Mouse (Mus musculus) liver, embryonic 13.5 days (tissue): ENCODE measurements around the gene Tmc8. TPM values are rescaled to one million over a fixed set of nuclear protein-coding genes. Genes with fewer than 3 reads are reported as not detected.
A peak's percentile ranks its signal among the peaks of the same experiment; 100 is the strongest.

Experiments used
- ATAC-seq: fragments of 200-750 bp; cut with Nextera tagmentation; 2 replicates; pipeline ENCODE4 v1.8.0; 2017; ENCODE audit warnings: low read depth, mild to moderate bottlenecking, moderate number of reproducible peaks, moderate library complexity
- DNase-seq: peaks from one replicate; pipeline ENCODE4 v3.0.0; 2022
- H3K27ac ChIP-seq: fragments of 300-500 bp; sonication (generic); 2 replicates; pipeline ENCODE4 v1.5.1; 2015; ENCODE audit warnings: moderate library complexity, mild to moderate bottlenecking, inconsistent platforms
- H3K27me3 ChIP-seq: fragments of 300-500 bp; sonication (generic); 2 replicates; pipeline ENCODE4 v1.6.1; 2015; ENCODE audit warnings: mild to moderate bottlenecking, inconsistent platforms
- H3K36me3 ChIP-seq: fragments of 300-500 bp; sonication (generic); 2 replicates; pipeline ENCODE4 v1.6.1; 2015; ENCODE audit warnings: mild to moderate bottlenecking, inconsistent platforms
- H3K4me1 ChIP-seq: fragments of 300-500 bp; sonication (generic); replicated peaks from 2 replicates; pipeline ENCODE4 v1.6.1; 2015; ENCODE audit warnings: inconsistent platforms
- H3K4me2 ChIP-seq: fragments of 300-500 bp; sonication (generic); 2 replicates; pipeline ENCODE4 v1.6.1; 2015; ENCODE audit warnings: inconsistent platforms, mild to moderate bottlenecking, moderate library complexity
- H3K4me3 ChIP-seq: fragments of 300-500 bp; sonication (generic); replicated peaks from 2 replicates; pipeline ENCODE4 v1.5.1; 2015; ENCODE audit warnings: mild to moderate bottlenecking, inconsistent platforms
- H3K9ac ChIP-seq: fragments of 300-500 bp; sonication (generic); 2 replicates; pipeline ENCODE4 v1.6.1; 2015; ENCODE audit warnings: mild to moderate bottlenecking, inconsistent platforms
- H3K9me3 ChIP-seq: fragments of 300-500 bp; sonication (generic); replicated peaks from 2 replicates; pipeline ENCODE4 v1.6.1; 2016; ENCODE audit warnings: inconsistent platforms
- WGBS: fragments of 180-500 bp; shearing (Covaris S2); methylation state at CpG from one replicate; pipeline ENCODE4 v1.1.7; 2015; ENCODE audit not compliant: insufficient replicate concordance; 5-methylcytosine and 5-hydroxymethylcytosine counted together
- polyA plus RNA-seq: library from polyadenylated mRNA; unstranded; fragments of >200 nt; fragmentation: Nextera tagmentation; extraction: Ambion mirVana; gene quantifications from 2 replicates; pipeline ENCODE4 v1.2.1, GENCODE M21; 2015

Tmc8 gene
- polyA plus RNA-seq, 1 experiment from 2014 or later = 16.2 TPM

GRCm38 (mm10) chr11:117798160-117798541 lies 16.3 kb downstream of the Tmc8 start:
- H3K4me1 ChIP-seq = peaks cover 96% of the 10 kb centered on the region
- peaks cover 38% of the 10 kb centered on the region for H3K36me3 ChIP-seq
- H3K4me3 ChIP-seq = peak overlapping the region; percentile 80
- 8% methylated on average over 2 of the region's 2 CpGs for WGBS
- peak overlapping the region; percentile 99 for H3K27ac ChIP-seq
- H3K9me3 ChIP-seq = no peaks in the 10 kb centered on the region
- DNase-seq = peak; percentile 57
- H3K27me3 ChIP-seq = no peaks in the 10 kb centered on the region
- peak; percentile 52 for ATAC-seq
- peak overlapping the region; percentile 81 for H3K4me2 ChIP-seq
- peak overlapping the region; percentile 95 for H3K9ac ChIP-seq

GRCm38 (mm10) chr11:117799174-117799573 lies 17.3 kb downstream of the Tmc8 start:
- H3K9me3 ChIP-seq = no peaks in the 10 kb centered on the region
- H3K4me1 ChIP-seq = peaks cover 97% of the 10 kb centered on the region
- peaks cover 47% of the 10 kb centered on the region for H3K36me3 ChIP-seq
- H3K4me3 ChIP-seq = peak overlapping the region; percentile 80
- ATAC-seq (no peak), DNase-seq (no peak)
- peak overlapping the region; percentile 99 for H3K27ac ChIP-seq
- H3K4me2 ChIP-seq = peak overlapping the region; percentile 81
- H3K27me3 ChIP-seq = no peaks in the 10 kb centered on the region
- H3K9ac ChIP-seq = peak overlapping the region; percentile 95
- WGBS = 47% methylated on average over 5 of the region's 5 CpGs

- Histone ChIP-seq H3K4me2 (peak overlapping the region; percentile 81), H3K4me1 (peaks cover 92% of the 10 kb centered on the region)
Measured at GRCm38 (mm10) chr11:117800038-117800437, 18.2 kb downstream of the Tmc8 start.

GRCm38 (mm10) chr11:117801650-117802049 lies 19.8 kb downstream of the Tmc8 start:
- DNase-seq (no peak), ATAC-seq (no peak)
- no peaks in the 10 kb centered on the region for H3K9me3 ChIP-seq
- no peaks in the 10 kb centered on the region for H3K27me3 ChIP-seq
- H3K4me3 ChIP-seq = peak overlapping the region; percentile 80
- peak overlapping the region; percentile 99 for H3K27ac ChIP-seq
- H3K4me1 ChIP-seq = peaks cover 93% of the 10 kb centered on the region
- peak overlapping the region; percentile 95 for H3K9ac ChIP-seq
- peaks cover 71% of the 10 kb centered on the region for H3K36me3 ChIP-seq
- peak overlapping the region; percentile 81 for H3K4me2 ChIP-seq
- 90% methylated on average over 7 of the region's 7 CpGs for WGBS

More at GRCm38 (mm10) chr11:117800038-117800437, 18.2 kb downstream of the Tmc8 start:
- Histone ChIP-seq H3K9ac (peak overlapping the region; percentile 95), H3K4me3 (peak overlapping the region; percentile 80), H3K36me3 (peaks cover 55% of the 10 kb centered on the region), H3K9me3 (no peaks in the 10 kb centered on the region), H3K27me3 (no peaks in the 10 kb centered on the region), H3K27ac (peak overlapping the region; percentile 99)
- ATAC-seq = no peak
- WGBS = 89% methylated on average over 7 of the region's 7 CpGs
- DNase-seq = no peak

- H3K4me3 ChIP-seq = peak overlapping the region; percentile 80
Measured at GRCm38 (mm10) chr11:117803166-117803688, 21.4 kb downstream of the Tmc8 start.

GRCm38 (mm10) chr11:117806781-117807180 lies 24.9 kb downstream of the Tmc8 start:
- DNase-seq = no peak
- Histone ChIP-seq H3K4me3 (no peak overlapping the region), H3K9ac (no peak overlapping the region), H3K27ac (no peak overlapping the region), H3K4me1 (peaks cover 84% of the 10 kb centered on the region), H3K9me3 (no peaks in the 10 kb centered on the region), H3K27me3 (no peaks in the 10 kb centered on the region), H3K4me2 (no peak overlapping the region), H3K36me3 (peaks cover 78% of the 10 kb centered on the region)
- 93% methylated on average over 6 of the region's 6 CpGs for WGBS
- no peak for ATAC-seq

More at GRCm38 (mm10) chr11:117803166-117803688, 21.4 kb downstream of the Tmc8 start:
- peaks cover 86% of the 10 kb centered on the region for H3K36me3 ChIP-seq
- H3K27ac ChIP-seq = peak overlapping the region; percentile 99
- peak overlapping the region; percentile 95 for H3K9ac ChIP-seq
- H3K9me3 ChIP-seq = no peaks in the 10 kb centered on the region
- peak overlapping the region; percentile 81 for H3K4me2 ChIP-seq
- H3K27me3 ChIP-seq = no peaks in the 10 kb centered on the region
- 80% methylated on average over 3 of the region's 3 CpGs for WGBS
- peaks cover 90% of the 10 kb centered on the region for H3K4me1 ChIP-seq
- ATAC-seq (no peak), DNase-seq (no peak)

GRCm38 (mm10) chr11:117809407-117810311 lies 27.8 kb downstream of the Tmc8 start, which contains the start of the genes Gm20708 and Syngr2:
Gene Gm20708 (plus strand): TSS chr11:117809668.
Gene Syngr2 (plus strand): TSS chr11:117809668.
- peak within 1 kb of the TSS; percentile 83 for H3K4me2 ChIP-seq
- H3K4me3 ChIP-seq = peak within 1 kb of the TSS; percentile 81
- no peaks in the 10 kb centered on the region for H3K27me3 ChIP-seq
- ATAC-seq = peak; percentile 72
- WGBS = under 1% methylated on average over 75 of the region's 75 CpGs
- H3K27ac ChIP-seq = peak within 1 kb of the TSS; percentile 87
- peaks cover 89% of the 10 kb centered on the region for H3K4me1 ChIP-seq
- H3K36me3 ChIP-seq = peaks cover 79% of the 10 kb centered on the region
- peak within 1 kb of the TSS; percentile 91 for H3K9ac ChIP-seq
- DNase-seq = peak; percentile 79
- H3K9me3 ChIP-seq = no peaks in the 10 kb centered on the region

GRCm38 (mm10) chr11:117810401-117811046 lies 28.6 kb downstream of the Tmc8 start:
- DNase-seq (peak; percentile 79), ATAC-seq (peak; percentile 75)
- peak overlapping the region; percentile 91 for H3K9ac ChIP-seq
- no peaks in the 10 kb centered on the region for H3K9me3 ChIP-seq
- peak overlapping the region; percentile 87 for H3K27ac ChIP-seq
- H3K4me3 ChIP-seq = peak overlapping the region; percentile 81
- peaks cover 79% of the 10 kb centered on the region for H3K36me3 ChIP-seq
- H3K4me1 ChIP-seq = peaks cover 86% of the 10 kb centered on the region
- peak overlapping the region; percentile 83 for H3K4me2 ChIP-seq
- under 1% methylated on average over 21 of the region's 21 CpGs for whole genome bisulfite sequencing
- H3K27me3 ChIP-seq = no peaks in the 10 kb centered on the region

GRCm38 (mm10) chr11:117813867-117814266 lies 32.0 kb downstream of the Tmc8 start:
- peaks cover 81% of the 10 kb centered on the region for H3K36me3 ChIP-seq
- no peaks in the 10 kb centered on the region for H3K27me3 ChIP-seq
- H3K27ac ChIP-seq = peak overlapping the region; percentile 87
- ATAC-seq (no peak), DNase-seq (no peak)
- peaks cover 81% of the 10 kb centered on the region for H3K4me1 ChIP-seq
- H3K4me3 ChIP-seq = no peak overlapping the region
- H3K9me3 ChIP-seq = no peaks in the 10 kb centered on the region
- H3K4me2 ChIP-seq = no peak overlapping the region
- H3K9ac ChIP-seq = peak overlapping the region; percentile 45
- 52% methylated on average over 5 of the region's 5 CpGs for WGBS

- H3K27me3 ChIP-seq = no peaks in the 10 kb centered on the region
- 0 out of 2 replicates have a peak overlapping the region, but pooled peaks have one; percentile 1 for H3K9ac ChIP-seq
- peaks cover 84% of the 10 kb centered on the region for H3K4me1 ChIP-seq
- H3K4me3 ChIP-seq = no peak overlapping the region
- WGBS = 82% methylated on average over 6 of the region's 6 CpGs
- ATAC-seq (no peak), DNase-seq (no peak)
- H3K27ac ChIP-seq = peak overlapping the region; percentile 87
- peaks cover 88% of the 10 kb centered on the region for H3K36me3 ChIP-seq
- H3K9me3 ChIP-seq = no peaks in the 10 kb centered on the region
- H3K4me2 ChIP-seq = no peak overlapping the region
Measured at GRCm38 (mm10) chr11:117814704-117815366, 33.0 kb downstream of the Tmc8 start.
